Mouse (Mus musculus): Measurements from ENCODE around the gene Phf21a.

GRCm38 (mm10) chr2:92166950-92167349 lies 74.0 kb downstream of the Phf21a start:
- no peak for TF ChIP-seq GATA1 (IDR thresholded peaks at IDR 0.05; ENCODE audit: borderline replicate concordance, low read length)
- no peak for TF ChIP-seq CTCF (IDR thresholded peaks at IDR 0.05; ENCODE audit: low read depth, low read length)
- no peak for TF ChIP-seq TAL1 (conservative IDR thresholded peaks at IDR 0.05; ENCODE audit: low read depth, low read length)
- TF ChIP-seq POLR2AphosphoS5 (IDR thresholded peaks at IDR 0.05; ENCODE audit: insufficient replicate concordance, low read depth, low read length): no peak
- TF ChIP-seq GATA2 (IDR thresholded peaks at IDR 0.05; ENCODE audit: borderline replicate concordance, low read depth, low read length): no peak

Data from G1E (cell line).